Mouse (Mus musculus) monocyte, adult 5-6 weeks (primary cell): ENCODE results near the gene Grap2. TPM values are rescaled to one million over a fixed set of nuclear protein-coding genes. Genes with fewer than 3 reads are reported as not detected.

ENCODE experiments used
- ATAC-seq: fragments of 153-309, 156-312 bp; replicated peaks from 2 replicates; pipeline ENCODE4 v1.8.0; 2017; ENCODE audit warnings: mild to moderate bottlenecking; ENCODE audit not compliant: low TSS enrichment, insufficient number of reproducible peaks, severe bottlenecking, poor library complexity, low FRiP score
- total RNA-seq: library from RNA; stranded (forward); fragments of 200-1000, 200-491, 200-594 nt; gene quantifications from 3 replicates; pipeline ENCODE4 v1.2.3, GENCODE M21; 2017

Gene Grap2
- total RNA-seq, 1 experiment from 2014 or later: 29.1 TPM

- ATAC-seq: no peak
These were observed 129.3 kb downstream of the Grap2 start for GRCm38 (mm10) chr15:80701481-80702257.

Other genes with a start within 250 kb of the Grap2 start
- not detected in 3 replicates for gene Enthd1, start 7.4 kb upstream of the Grap2 start, total RNA-seq
- 0.10 to 0.57 TPM in 2 of 3 replicates, not detected in the other for gene Fam83f, start 99.3 kb downstream of the Grap2 start, total RNA-seq
- gene Tnrc6b, start 138.7 kb downstream of the Grap2 start, total RNA-seq: 42.3 to 110 TPM (median 48.2 TPM) in 3 replicates